Mouse (Mus musculus) stomach, postnatal 0 days (tissue): Measurements from ENCODE around the gene Dppa3.

Source experiments
- CTCF ChIP-seq: IDR thresholded peaks from 2 replicates; pipeline ENCODE4 v1.5.1; 2016; ENCODE audit warnings: antibody characterized with exemption, low read depth, mild to moderate bottlenecking, moderate library complexity
- EP300 ChIP-seq: optimal IDR thresholded peaks from 2 replicates; pipeline ENCODE3; 2016; ENCODE audit warnings: antibody characterized with exemption

GRCm38 (mm10) chr6:122614047-122614446, 12.2 kb upstream of the Dppa3 start:
- TF ChIP-seq EP300: no peak
- TF ChIP-seq CTCF: peak; percentile 66
